Mouse (Mus musculus) lung, adult 18-20 months (tissue): ENCODE measurements at regions not wholly inside any gene's neighbourhood (a gene's known extent, or its start where the extent isn't known, plus 50 kb on each side); places are given as distances from the start of the nearest gene placed in this dataset.

ENCODE experiments used
- DNase-seq, 2 experiments: peaks; one replicate each; pipeline ENCODE4 v3.0.0; 2022; ENCODE audit warnings: mixed read lengths in 2 of 2

DNA sequence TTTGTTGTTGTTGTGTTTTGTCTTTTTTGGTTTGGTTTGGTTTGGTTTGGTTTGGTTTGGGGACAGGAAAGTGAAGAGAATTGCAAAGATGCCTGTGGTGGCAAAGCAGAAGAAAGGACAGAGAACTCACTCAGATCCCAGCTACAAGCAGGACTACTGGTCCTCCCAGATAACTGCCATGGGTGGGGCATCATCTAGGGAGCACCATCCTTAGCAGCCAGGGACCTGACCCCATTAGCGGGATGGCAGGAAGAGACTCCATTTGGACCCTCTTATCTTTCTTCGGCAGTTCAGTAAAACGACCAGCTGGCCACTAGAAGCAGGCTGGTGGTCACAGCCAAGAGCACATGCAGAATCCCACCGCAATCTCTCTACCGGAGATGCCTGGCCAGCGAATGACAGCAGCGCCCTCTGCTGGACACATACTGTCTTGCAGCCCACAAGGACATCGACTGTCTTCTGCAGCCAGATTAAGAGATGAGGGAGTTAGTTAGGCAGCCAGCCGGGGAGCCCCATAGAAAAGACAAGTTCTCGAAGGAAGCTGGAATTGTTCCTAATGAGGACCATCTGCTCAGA, 119.8 kb downstream of the Gm9195 start:
- DNase-seq: peak; percentile 28 to 29

DNA sequence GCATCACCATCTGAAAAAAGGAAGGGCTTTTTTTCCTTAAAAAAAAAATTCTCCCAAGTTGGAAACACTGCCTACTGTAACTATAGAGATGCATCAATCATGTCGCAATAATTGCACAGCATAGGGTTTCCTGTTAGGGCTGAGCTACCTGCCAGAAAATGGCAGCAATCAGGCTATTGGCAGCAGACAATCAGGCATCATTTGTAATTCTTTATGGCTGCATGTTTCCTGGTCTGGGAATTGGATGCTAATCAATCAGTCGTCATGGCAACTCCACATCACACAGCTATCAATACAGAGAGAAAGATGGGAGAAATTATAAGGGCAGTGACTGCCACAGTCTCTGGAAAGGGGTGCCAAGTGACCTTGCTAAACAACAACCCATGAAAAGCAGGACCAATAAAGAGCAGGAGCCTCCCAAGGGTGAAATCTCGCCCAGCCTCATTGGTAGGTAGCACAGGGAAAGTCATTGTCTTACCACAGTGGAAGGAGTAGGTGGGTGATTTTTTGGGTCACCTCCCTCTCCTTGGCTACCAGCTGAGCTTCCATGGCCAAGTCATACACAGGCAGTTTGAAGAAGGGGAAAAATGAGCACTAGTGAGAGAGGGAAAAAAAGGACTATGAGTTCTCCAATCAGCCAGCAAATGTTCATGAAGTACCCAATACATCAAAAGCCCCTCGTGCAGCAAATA, 130.7 kb downstream of the Gm9195 start:
- no peak for DNase-seq

DNA sequence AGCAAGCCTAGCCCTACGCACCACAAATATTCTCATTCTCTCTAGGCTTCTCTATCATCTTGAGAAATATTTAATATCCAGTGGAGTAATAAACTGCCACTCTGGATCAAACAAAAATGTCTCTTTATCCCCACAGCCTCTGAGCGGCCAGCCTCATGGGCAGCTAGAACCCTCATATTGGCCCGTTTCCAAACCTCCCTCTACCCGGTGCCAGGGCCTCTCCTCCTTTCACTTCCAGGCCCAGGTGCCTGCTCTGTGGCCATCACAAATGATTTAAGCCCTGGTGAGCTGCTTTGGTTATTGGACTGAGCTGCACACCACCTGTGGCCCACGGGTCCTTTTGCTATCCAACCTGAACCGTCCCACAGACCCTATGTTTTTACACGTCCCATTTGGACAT, 131.5 kb downstream of the Gm9195 start:
- DNase-seq: no peak

DNA sequence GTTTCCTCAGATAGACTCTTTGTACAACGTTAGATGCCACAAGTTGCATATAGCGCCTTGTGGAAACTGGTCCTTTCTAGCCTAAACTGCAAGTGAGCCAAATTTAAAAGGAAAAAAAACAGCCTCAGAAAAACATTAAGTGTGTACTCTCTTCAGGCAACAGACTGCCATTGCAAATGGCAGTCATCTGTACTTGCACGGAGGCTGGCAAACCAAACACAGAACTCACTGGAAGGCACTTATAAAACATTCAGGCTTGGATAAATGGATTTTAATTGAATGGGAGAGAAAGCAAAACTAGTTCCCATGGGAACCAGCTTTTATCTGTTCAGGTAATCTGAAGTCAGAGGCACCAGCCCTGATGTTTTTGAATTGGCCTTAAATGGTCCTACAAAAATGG, 133.7 kb downstream of the Gm9195 start:
- DNase-seq: no peak

DNA sequence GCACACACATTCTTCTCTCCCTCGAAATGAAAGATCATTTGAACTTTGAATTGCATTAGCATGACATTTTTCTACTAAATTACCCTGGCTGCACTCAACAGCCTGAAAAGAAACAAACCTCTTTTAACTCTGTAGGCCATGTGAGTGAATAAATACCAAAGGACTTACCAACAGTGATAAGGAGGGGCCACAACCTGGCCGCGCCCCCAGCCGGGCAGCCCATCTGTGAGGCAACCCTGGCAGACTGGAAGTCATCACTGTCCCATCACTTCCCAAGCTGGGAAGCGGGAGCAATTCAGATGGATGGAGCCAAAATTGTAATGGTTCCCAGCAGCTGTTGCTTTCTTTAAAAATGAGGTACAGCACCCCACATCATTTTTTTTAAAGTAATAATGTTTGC, 149.5 kb downstream of the Gm9195 start:
- peak in 1 of 2 experiments; percentile 3 for DNase-seq

DNA sequence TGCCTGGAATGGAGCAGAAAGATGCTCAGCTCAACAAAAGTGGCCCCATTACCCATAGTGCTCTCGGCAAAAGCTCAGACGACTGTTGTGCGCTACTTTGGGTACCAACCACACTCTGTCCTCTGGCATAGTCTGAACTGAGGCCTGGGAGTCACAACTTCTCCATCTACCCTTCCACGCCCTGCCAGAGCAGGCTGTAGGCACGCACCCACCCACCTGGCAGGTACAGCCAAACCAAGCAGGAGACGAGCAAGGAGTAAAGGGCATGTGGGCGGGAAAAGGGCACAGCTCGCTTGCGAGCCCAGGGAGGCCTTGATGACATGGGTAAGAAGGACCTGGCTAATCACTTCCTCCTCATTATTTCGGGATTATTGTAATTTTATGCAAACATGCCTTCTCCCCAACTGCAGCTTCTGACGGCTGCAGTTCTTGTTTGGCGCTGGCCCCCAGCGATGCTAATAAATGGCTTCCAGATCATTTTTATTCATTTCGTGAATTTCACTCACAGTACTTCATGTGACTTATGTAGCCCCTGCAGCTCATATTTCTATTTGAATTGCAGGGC, 150.0 kb downstream of the Gm9195 start:
- no peak for DNase-seq

DNA sequence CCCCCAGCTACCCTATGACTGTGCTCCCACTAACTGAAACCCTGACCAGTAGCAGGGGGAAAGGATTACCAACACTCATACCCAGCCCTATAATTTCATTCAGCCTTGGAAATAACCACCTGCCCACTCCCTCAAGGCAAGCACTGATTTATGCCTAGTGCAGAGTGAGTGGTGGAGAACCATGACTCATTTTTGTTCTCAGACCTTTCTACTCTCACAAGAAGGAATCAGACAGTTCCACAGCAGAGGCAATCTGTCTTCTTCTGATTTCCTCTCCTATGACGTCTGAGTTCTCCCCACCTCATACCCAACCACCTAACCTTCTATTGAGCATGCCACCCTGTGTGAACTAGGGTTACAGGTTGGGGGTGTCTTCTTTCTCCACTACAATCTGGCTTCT, 153.6 kb downstream of the Gm9195 start:
- DNase-seq: no peak

DNA sequence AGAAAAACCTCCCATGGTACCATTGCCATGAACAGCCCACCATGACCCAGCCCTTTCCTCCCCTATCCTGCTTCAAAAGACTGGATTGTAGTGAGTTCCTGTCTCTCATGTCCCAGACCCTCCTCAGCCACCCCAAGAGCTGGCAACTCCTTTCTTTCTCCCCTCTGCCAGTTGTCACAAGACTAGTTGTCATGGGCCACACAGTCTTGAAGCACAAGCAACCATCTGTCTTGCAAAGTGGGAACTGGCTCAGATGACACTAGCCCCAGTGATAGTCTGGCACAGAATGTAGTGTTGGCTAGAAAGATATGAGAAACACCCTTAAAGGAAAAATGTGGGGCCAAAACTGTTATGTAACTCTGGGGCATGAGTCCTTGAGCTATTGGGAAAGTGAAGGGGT, 187.8 kb downstream of the Gm9195 start:
- DNase-seq: no peak

DNA sequence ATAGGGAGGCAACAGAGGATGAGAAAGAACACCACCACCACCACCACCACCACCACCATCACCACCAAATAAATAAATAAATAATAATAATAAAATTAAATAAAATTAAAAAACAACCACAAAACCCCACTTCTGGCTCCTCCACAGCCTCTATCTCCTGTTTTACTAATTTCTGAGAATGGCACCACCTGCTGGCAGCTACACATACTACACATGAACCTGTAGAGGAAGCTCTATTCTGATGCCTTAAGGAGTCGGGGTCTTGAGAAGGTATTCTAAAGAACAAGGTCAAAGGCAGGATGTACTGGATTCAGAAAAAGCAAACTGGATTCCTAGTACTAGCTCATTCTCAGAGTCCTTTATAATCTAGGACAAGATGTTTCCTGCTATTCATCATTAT, 191.6 kb downstream of the Gm9195 start:
- DNase-seq: peak; percentile 27 to 33

DNA sequence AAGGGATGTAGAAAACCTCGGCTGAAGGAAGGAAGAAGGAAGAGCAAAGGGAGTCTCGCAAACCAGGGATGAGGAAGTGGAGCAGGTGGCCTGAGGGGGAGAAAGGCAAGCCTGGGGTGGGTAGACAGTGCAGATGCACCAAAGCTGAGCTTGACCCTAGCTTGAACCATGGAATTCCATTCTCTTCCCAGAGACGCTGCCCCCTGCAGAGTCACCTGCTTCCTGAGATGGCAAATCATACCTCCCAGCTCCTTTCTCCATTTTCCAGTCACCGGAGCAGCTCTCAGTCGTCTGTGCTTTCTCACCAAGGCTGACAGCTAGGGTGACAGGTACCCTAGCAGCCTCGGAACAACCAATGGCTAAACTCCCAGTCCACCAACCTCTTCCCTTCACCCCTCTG, 197.0 kb downstream of the Gm9195 start:
- no peak for DNase-seq

DNA sequence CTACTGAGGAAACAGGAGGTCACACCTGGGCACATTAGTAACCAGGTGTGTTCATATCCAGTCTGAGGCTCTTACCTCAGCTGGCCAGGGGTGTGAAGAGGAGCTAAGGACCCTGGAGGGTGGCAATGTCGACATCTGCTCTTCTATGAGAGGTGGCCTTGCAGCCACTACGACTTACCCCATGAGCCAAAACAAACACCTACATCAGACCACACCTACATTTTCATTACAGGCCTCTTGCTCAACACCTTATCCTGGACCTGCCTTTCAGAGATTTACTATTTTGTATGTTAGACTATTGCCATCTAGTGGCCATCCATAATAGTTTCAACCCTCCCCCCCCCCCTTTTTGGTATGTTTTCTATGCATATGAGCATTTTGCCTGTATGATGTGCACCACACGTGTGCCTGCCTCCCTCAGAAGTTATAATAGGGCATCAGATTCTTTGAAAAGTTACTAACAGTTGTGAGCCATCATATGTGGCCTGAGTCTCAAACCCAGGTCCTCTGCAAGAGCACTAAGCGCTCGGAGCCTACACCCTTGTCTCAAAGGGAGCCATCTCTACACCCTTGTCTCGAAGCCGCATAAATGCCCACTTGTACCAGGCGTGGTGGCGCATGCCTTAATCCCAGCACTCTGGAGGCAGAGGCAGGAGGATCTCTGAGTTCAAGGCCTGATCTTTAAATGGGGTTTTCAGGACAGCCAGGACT, 197.8 kb downstream of the Gm9195 start:
- DNase-seq: peak; percentile 78 to 86

DNA sequence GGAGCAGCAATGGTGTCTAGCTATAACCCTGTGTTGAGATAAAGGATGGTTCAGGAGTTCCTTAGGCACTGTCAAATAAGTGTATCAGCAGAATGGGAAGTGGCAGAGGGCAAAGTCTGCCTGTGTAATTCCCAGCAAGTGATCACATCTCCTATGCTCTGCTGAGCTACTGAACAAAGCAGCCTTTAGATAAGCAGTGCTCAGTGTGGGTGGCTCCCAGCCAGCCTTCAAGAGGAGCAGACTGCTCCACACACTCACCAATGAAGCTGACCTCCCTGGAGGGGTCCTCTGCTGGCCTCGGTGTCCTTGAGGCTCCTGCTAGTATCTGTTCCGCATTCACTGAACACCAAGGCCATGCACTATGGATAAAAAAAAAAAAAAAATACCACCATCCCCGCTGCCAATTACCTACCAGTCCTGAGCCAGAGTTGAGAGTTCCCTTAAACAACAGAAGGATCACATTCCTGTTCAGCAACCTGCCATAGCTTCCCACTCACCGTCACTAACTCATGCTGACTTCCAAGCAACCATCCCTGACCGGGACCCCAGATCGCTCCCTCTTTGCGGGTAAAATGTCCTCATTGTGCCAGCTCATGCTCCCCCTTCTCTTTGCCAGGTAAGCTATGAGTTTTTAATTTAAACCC, 198.9 kb downstream of the Gm9195 start:
- DNase-seq: peak; percentile 18 to 37

DNA sequence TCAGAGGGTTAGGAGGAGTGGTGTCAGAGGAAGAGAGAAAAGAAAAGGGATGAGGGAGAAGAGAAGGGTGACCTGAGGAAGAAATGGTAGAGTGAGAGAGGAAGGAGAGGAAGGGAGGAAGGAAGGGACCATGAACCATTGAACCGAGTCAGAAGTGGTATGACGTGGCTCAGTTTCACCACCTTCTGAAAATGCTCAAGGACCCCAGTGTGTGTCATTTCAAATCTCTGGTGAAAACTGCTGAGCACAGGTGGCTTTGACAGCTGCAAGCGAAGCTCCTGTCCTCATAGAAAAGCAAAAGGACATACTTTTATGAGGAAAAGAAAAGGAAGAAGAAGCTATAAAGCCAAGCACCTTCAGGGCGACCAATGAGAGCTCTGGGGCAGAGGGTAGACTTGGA, 214.3 kb downstream of the Gm9195 start:
- no peak for DNase-seq

DNA sequence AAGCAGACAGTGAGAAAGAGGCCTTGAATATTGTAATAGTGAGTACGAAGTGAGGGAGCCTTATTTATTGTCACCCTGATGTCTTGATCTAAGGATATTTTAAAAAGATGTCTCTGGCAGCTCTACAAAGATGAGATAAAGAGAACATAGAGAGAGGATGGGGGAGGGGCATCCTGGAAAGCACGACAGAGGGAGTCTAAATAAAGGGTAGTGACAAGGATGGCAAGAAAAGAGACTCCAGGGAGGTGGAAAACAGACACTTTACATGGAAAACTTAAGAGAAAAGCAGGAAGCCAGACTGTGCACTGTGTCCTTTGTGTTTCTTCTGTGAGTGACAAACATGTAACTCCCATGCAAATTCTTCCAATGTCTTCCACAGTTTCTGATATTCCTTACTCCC, 232.4 kb downstream of the Gm9195 start:
- no peak for DNase-seq

DNA sequence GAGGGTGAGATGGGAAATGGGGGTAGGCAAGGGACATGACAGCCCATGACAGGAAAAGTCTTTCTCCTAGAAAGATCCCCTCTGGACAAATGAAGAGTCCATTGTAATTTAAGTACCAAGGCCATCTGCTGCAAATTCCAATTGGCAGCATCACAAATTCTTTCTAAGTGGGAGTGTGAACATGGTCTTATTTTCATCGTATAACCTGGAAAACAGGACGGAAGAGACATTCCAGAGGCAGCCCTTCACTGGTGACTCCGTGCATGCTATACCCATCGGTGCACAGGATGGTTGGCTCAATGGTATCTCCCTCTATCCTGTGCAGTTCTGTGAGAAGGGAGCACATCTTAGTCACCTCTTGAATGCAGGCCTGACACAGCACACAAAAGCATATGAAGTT, 249.8 kb downstream of the Gm9195 start:
- DNase-seq: no peak

DNA sequence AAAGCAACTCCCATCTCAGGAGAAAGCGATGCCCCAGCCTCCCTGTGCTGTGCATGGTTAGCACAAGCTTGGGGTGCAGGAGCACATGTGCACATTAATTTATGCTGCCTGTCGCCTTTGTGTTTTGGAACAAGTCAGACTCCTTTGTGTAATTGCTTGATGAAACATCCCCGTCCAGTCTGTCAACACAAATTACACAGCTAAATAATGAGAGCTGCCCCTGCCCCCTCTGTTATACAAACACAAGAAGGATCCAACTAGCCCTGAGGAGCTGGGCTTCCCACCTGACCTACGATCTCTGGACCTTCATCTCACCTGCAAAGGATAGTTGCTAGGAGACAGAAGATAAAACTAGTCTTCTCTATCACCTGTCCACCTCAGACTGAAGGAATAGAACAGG, 251.4 kb downstream of the Gm9195 start:
- DNase-seq: no peak

DNA sequence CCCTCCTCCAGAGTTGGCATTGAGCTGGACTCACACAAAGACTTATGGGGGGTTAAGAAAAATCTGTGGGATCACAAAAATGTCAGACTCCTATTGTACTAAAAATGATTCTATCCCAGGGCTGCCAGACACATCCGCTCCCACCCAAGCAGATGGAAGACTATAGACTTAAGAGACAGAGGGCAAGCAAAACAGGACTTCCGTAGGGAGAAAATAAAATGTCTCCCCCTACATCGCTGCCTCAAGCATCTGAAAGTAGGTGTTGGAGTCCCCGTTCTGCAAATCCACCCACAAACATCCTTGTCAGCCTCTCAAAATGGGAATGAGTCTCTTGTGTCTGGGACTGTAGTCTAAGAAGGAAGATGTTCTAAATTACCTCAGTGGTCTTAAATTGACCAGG, 253.3 kb downstream of the Gm9195 start:
- DNase-seq: no peak

DNA sequence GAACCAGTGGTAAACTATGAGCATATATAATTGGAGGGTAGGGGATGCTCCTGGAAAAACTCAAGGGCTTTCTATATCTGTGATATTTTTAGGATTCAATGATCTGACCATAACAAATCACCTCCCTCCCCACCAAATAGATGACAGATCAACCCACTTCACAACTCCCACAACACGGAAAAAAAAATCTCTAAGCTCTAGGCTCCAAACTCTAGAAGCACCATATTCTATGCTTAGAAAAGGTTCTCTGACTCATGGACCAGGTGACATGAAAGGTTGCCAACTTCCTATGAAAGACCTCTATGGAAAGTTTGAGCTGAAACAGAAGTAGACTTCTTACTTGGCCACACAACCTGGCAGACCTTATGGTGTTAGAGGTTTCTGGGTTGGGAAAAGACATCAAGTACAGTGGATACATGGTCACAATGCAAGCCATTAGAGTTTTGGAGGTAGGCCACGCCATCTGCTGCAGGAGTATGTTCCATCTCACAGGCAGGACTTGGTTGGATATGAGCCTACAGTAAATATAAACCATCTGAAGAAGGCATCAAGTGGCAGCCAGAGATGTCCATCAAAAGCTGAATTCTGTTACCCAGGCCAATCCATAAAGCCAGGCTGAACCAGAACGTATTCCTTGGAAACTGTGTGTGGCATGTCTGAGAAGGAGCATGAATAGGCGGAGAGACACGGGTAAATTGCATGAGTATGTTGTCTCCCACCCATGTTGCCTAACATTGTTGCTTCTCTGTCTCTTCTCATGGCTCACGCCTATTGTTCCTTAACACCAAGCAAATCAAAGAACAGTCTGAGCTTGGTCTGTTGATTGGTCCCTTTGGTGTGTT, 257.2 kb downstream of the Gm9195 start:
- no peak for DNase-seq

DNA sequence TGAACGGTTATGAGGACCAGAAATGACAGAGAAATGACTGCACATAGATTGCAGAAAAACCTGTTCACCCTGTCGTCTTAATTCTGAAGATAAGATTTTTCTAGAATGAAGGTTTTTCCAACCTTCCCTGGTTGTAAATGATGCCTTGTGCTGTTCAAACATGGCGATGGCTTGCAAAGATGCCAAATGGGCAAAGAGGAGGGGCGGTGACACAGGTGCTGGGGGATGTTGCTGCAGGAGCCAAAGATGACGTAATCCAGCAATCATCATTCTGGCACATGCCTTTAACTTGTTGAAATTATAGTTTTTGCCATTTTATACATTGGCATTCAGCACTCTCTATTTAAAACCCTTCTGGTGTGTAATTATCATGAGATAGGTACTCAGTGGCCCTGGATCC, 263.8 kb downstream of the Gm9195 start:
- no peak for DNase-seq

DNA sequence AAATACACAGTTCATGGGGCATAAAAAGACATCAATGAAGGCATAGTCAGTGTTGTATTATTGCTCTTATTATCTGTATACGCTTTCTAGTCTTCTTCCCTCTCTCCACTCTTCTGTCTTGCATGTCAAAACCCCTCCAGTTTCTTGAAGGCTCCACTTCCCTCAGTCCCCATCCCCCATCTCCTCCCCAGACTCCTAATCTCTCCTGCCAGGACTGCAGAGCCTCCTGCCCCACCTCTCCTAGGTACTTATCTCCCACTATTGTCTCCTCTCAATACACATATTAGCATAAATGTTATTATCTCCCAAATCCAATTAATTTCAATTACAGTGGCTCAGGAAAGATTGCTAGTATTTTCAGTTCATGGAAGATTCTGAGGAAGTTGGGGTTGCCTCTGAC, 264.2 kb downstream of the Gm9195 start:
- no peak for DNase-seq

DNA sequence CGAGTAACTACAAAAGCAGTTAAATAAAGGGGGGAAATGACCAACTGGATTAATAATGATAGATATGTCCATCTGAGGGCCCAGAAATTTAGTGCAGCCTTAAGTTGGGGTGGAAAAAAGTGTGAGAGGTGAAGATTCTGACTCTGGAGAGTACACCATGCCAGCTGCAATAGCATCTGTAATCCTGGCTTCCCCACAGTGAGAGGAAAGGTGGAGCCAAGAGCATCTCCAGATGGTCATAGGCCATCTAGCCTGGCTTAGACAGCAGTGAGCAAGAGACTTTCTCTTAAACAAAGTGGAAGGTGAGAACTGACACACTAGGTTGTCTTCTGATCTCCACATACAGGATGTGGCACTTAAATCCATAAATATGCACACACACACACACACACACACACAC, 264.7 kb downstream of the Gm9195 start:
- no peak for DNase-seq

DNA sequence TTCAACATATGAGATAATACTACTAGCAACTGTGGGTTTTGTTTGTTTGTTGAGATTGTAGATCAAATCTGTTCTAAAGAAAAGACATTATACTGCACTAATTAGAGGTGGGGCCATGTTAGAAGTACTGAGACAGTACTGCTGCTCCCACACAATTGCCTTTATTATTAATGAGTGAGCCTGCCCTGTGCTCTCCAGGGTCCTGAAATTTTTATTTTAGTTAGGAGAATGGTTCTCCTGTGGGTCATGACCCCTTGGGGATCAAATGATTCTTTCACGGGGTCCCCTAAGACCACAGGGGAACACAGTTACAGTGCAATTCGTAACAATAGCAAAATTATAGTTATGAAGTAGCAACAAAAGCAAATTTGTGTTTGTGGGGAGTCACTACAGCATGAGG, 268.8 kb downstream of the Gm9195 start:
- no peak for DNase-seq

DNA sequence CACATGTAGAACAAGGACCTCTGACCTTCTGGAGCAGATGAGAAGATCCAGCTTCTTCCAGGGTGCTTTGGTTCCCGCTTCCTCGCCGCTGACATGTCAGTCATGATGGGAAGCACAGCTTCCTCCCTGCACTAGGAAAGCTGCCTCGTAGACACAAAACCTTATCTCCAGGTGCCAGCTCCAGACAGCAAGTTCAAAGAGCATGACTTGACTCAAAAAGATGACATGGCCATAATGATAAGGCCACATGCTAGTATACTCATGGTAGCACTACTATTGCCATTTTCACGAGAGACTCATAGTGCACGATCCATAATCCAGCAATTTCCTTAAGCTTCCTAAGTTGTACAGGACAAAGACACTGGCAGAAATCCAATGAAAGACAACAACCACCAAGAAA, 272.1 kb downstream of the Gm9195 start:
- no peak for DNase-seq
